Mouse (Mus musculus) NIH3T3 (cell line): Measurements from ENCODE around the gene Sp4.
A peak's percentile ranks its signal among the peaks of the same experiment; 100 is the strongest.

ENCODE experiments used
- DNase-seq: peaks from one replicate; pipeline ENCODE4 v3.0.0-alpha.2; 2012; ENCODE audit warnings: low read depth

Sp4 gene

GRCm38 (mm10) chr12:118264905-118265304 is 36.3 kb downstream of the Sp4 start:
- no peak for DNase-seq

GRCm38 (mm10) chr12:118263878-118264277 is 37.4 kb downstream of the Sp4 start:
- no peak for DNase-seq

GRCm38 (mm10) chr12:118255292-118255782 is 45.9 kb downstream of the Sp4 start:
- no peak for DNase-seq

- DNase-seq: no peak
These were observed 80.1 kb downstream of the Sp4 start for GRCm38 (mm10) chr12:118221182-118221581.

GRCm38 (mm10) chr12:118220062-118220461 is 81.2 kb downstream of the Sp4 start:
- DNase-seq: no peak

GRCm38 (mm10) chr12:118212163-118212562 is 89.1 kb downstream of the Sp4 start:
- no peak for DNase-seq

GRCm38 (mm10) chr12:118198386-118199093 is 102.7 kb downstream of the Sp4 start, which contains the start of gene Dnah11:
Gene Dnah11, minus strand, starts transcription at chr12:118199043.
- no peak for DNase-seq

GRCm38 (mm10) chr12:118196583-118196982 is 104.7 kb downstream of the Sp4 start:
- DNase-seq: no peak

GRCm38 (mm10) chr12:118189535-118189934 is 111.7 kb downstream of the Sp4 start:
- DNase-seq: peak; percentile 9

- no peak for DNase-seq
These were observed 113.6 kb downstream of the Sp4 start for GRCm38 (mm10) chr12:118187663-118188062.

- DNase-seq: no peak
These were observed 114.3 kb downstream of the Sp4 start for GRCm38 (mm10) chr12:118186881-118187489.

- DNase-seq: no peak
These were observed 114.9 kb downstream of the Sp4 start for GRCm38 (mm10) chr12:118186120-118186880.
